17 mouse cellular contexts compared by ENCODE assay signal in genomic region chr3:81661620-81662019, GRCm38 (mm10).
DNase-seq lines count a peak whose midpoint lies in the region; ATAC-seq and TF ChIP-seq lines count a peak whose summit lies in the region.
"Had no signal": no experiment of that assay in that cellular context is flagged by ENCODE, and none has a peak within 500 bp of the region (broad histone marks: within the 10 kb centered on the region; RNA-seq: fewer than 3 reads in every experiment).

No protein-coding gene starts in this region.

- H3K36me3 ChIP-seq in lung, embryonic 14.5 days (ENCODE audit: insufficient read depth), result no peaks in the 10 kb centered on the region
- no peaks in the 10 kb centered on the region for H3K36me3 ChIP-seq in forebrain, embryonic 16.5 days (ENCODE audit: control insufficient read depth, insufficient read depth)
- no peaks in the 10 kb centered on the region for H3K36me3 ChIP-seq in midbrain, embryonic 11.5 days (ENCODE audit: control insufficient read depth, insufficient read depth, low read length)
- no peaks in the 10 kb centered on the region for H3K36me3 ChIP-seq in heart, embryonic 11.5 days (ENCODE audit: control insufficient read depth, insufficient read depth, low read length)
- H3K36me3 ChIP-seq: kidney, embryonic 15.5 days; liver, embryonic 12.5 days had no signal

- no peak overlapping the region for H3K9ac ChIP-seq in lung, embryonic 14.5 days
- H3K9ac ChIP-seq in forebrain, embryonic 16.5 days (replicated peaks; ENCODE audit: low read depth, low read length), result no peak overlapping the region
- H3K9ac ChIP-seq in midbrain, embryonic 11.5 days (ENCODE audit: low read length), result no peak overlapping the region
- H3K9ac ChIP-seq in heart, embryonic 11.5 days (ENCODE audit: low read depth, low read length), result no peak overlapping the region
- H3K9ac ChIP-seq: kidney, embryonic 15.5 days; liver, embryonic 12.5 days had no signal

- no peak overlapping the region for H3K4me3 ChIP-seq in lung, embryonic 14.5 days (ENCODE audit: low read depth, low read length)
- no peak overlapping the region for H3K4me3 ChIP-seq in lung, adult 2 months (replicated peaks; ENCODE audit: extremely low read depth, low read depth, low read length)
- no peak overlapping the region for H3K4me3 ChIP-seq in forebrain, embryonic 16.5 days (replicated peaks; ENCODE audit: low read length)
- H3K4me3 ChIP-seq in midbrain, embryonic 11.5 days (ENCODE audit: low read depth, low read length), result no peak overlapping the region
- H3K4me3 ChIP-seq in heart, embryonic 11.5 days (ENCODE audit: low read depth, low read length), result no peak overlapping the region
- H3K4me3 ChIP-seq: kidney, embryonic 15.5 days; liver, embryonic 12.5 days had no signal

- DNase-seq in lung, embryonic 14.5 days, result peak; percentile 3
- DNase-seq in lung, adult 2 months, result no peak
- no peak for DNase-seq in midbrain, embryonic 11.5 days (ENCODE audit: low spot score, missing footprints)
- DNase-seq in cerebellum, postnatal 4 days (ENCODE audit: low spot score in 2 of 2), result no peak
- DNase-seq in testis, postnatal 14 days (ENCODE audit: low spot score), result no peak
- DNase-seq: adrenal gland, adult 8-10 months; cerebellum, adult 9-10 months; heart, adult 11 months; heart, postnatal 14 days; lung, postnatal 36 days; spleen, adult 18-20 months; thymus, adult 18-20 months had no signal

- no peak for TF ChIP-seq POLR2A in lung, adult 2 months (IDR thresholded peaks at IDR 0.05; ENCODE audit: borderline replicate concordance, extremely low read depth, low read depth, low read length)

- H3K27ac ChIP-seq in lung, embryonic 14.5 days (ENCODE audit: low read depth), result no peak overlapping the region
- H3K27ac ChIP-seq in forebrain, embryonic 16.5 days (ENCODE audit: low read length), result no peak overlapping the region
- no peak overlapping the region for H3K27ac ChIP-seq in midbrain, embryonic 11.5 days (ENCODE audit: low read depth, low read length)
- H3K27ac ChIP-seq in heart, embryonic 11.5 days (ENCODE audit: low read depth, low read length), result no peak overlapping the region
- H3K27ac ChIP-seq: kidney, embryonic 15.5 days; liver, embryonic 12.5 days had no signal

- TF ChIP-seq CTCF in lung, embryonic 14.5 days (IDR thresholded peaks at IDR 0.05; ENCODE audit: low read depth), result no peak
- TF ChIP-seq CTCF in lung, adult 2 months (IDR thresholded peaks at IDR 0.05; ENCODE audit: insufficient read depth, low read length), result no peak

- ATAC-seq in lung, embryonic 14.5 days (ENCODE audit: insufficient read depth), result no peak
- ATAC-seq in forebrain, embryonic 16.5 days, result peak; percentile 75
- peak; percentile 90 for ATAC-seq in midbrain, embryonic 11.5 days (ENCODE audit: low FRiP score)
- ATAC-seq in megakaryocyte, adult 5-6 weeks (ENCODE audit: poor library complexity, severe bottlenecking), result no peak
- ATAC-seq in heart, embryonic 11.5 days (replicated peaks; ENCODE audit: insufficient number of reproducible peaks, low FRiP score, low TSS enrichment), result no peak
- ATAC-seq: liver, embryonic 12.5 days had no signal

- WGBS in lung, embryonic 14.5 days, result 32% methylated on average over 1 of the region's 1 CpGs
- 26% methylated on average over 1 of the region's 1 CpGs for WGBS in lung, adult 2 months
- 7% methylated on average over 1 of the region's 1 CpGs for WGBS in forebrain, embryonic 16.5 days
- WGBS in midbrain, embryonic 11.5 days, result 34% methylated on average over 1 of the region's 1 CpGs
- 55% methylated on average over 1 of the region's 1 CpGs for WGBS in heart, embryonic 11.5 days (ENCODE audit: insufficient replicate concordance)

- H3K4me2 ChIP-seq in lung, embryonic 14.5 days, result no peak overlapping the region
- H3K4me2 ChIP-seq in forebrain, embryonic 16.5 days (ENCODE audit: low read length), result no peak overlapping the region
- H3K4me2 ChIP-seq in midbrain, embryonic 11.5 days, result no peak overlapping the region
- no peak overlapping the region for H3K4me2 ChIP-seq in heart, embryonic 11.5 days
- H3K4me2 ChIP-seq: kidney, embryonic 15.5 days; liver, embryonic 12.5 days had no signal

- no peaks in the 10 kb centered on the region for H3K9me3 ChIP-seq in lung, embryonic 14.5 days (ENCODE audit: low read depth, low read length)
- H3K9me3 ChIP-seq in forebrain, embryonic 16.5 days (ENCODE audit: control insufficient read depth, low read length), result no peaks in the 10 kb centered on the region
- H3K9me3 ChIP-seq in midbrain, embryonic 11.5 days (ENCODE audit: control insufficient read depth, low read length), result no peaks in the 10 kb centered on the region
- H3K9me3 ChIP-seq in heart, embryonic 11.5 days (replicated peaks; ENCODE audit: control insufficient read depth, low read length), result no peaks in the 10 kb centered on the region
- H3K9me3 ChIP-seq: kidney, embryonic 15.5 days; liver, embryonic 12.5 days had no signal

- H3K4me1 ChIP-seq in lung, embryonic 14.5 days (ENCODE audit: insufficient read depth), result no peaks in the 10 kb centered on the region
- no peaks in the 10 kb centered on the region for H3K4me1 ChIP-seq in lung, adult 2 months (ENCODE audit: control insufficient read depth, insufficient read depth, low read length)
- peaks cover 3% of the 10 kb centered on the region for H3K4me1 ChIP-seq in forebrain, embryonic 16.5 days (replicated peaks; ENCODE audit: control insufficient read depth, insufficient read depth, low read length)
- H3K4me1 ChIP-seq in midbrain, embryonic 11.5 days (ENCODE audit: control insufficient read depth, insufficient read depth, low read length), result peaks cover 3% of the 10 kb centered on the region
- no peaks in the 10 kb centered on the region for H3K4me1 ChIP-seq in heart, embryonic 11.5 days (ENCODE audit: control insufficient read depth, insufficient read depth, low read length)
- H3K4me1 ChIP-seq: kidney, embryonic 15.5 days; liver, embryonic 12.5 days had no signal

- H3K27me3 ChIP-seq in lung, embryonic 14.5 days (ENCODE audit: insufficient read depth, low read length), result no peaks in the 10 kb centered on the region
- H3K27me3 ChIP-seq in forebrain, embryonic 16.5 days (replicated peaks; ENCODE audit: control insufficient read depth, insufficient read depth, low read length), result no peaks in the 10 kb centered on the region
- H3K27me3 ChIP-seq in midbrain, embryonic 11.5 days (ENCODE audit: control insufficient read depth, insufficient read depth, low read length), result no peaks in the 10 kb centered on the region
- no peaks in the 10 kb centered on the region for H3K27me3 ChIP-seq in heart, embryonic 11.5 days (ENCODE audit: control insufficient read depth, insufficient read depth, low read length)
- H3K27me3 ChIP-seq: kidney, embryonic 15.5 days; liver, embryonic 12.5 days had no signal

Comparison
In these comparisons a context has a peak if more than half of its experiments do, and no peak if none do; other contexts are left out.
1. ATAC-seq: peak in forebrain, embryonic 16.5 days (single experiment) and midbrain, embryonic 11.5 days (single experiment); none in lung, embryonic 14.5 days (single experiment), megakaryocyte, adult 5-6 weeks (single experiment) and heart, embryonic 11.5 days (single experiment).